Mouse (Mus musculus): ENCODE measurements at regions not wholly inside any gene's neighbourhood (a gene's known extent, or its start where the extent isn't known, plus 50 kb on each side); places are given as distances from the start of the nearest gene placed in this dataset.

DNA sequence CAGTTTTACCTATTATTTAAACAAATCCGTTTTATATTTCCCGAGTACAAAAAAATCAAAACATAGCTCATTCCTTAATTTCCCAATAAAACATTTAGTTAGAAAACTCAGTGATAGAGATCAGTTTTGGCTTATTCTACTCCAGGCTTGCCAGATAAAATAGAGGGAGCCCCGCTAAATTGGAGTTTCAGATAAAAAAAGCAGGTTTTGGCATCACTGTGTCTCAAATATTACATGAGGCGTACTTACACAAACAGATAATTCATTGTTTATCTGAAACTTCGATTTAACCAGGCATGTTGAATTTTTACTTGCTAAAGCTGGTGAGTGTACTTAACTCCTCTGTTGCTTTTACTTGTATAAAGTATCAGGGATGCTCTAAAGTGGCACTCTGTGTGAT lies 121.5 kb downstream of the Sem1 start:
- no peak overlapping the region for H3K4me3 ChIP-seq
- peaks cover 8% of the 10 kb centered on the region for H3K4me1 ChIP-seq
- no peak overlapping the region for H3K27ac ChIP-seq (replicated peaks)
- no peaks in the 10 kb centered on the region for H3K36me3 ChIP-seq
- H3K9me3 ChIP-seq: no peaks in the 10 kb centered on the region
- no peak overlapping the region for H3K4me2 ChIP-seq
- no peaks in the 10 kb centered on the region for H3K27me3 ChIP-seq (replicated peaks)
- ATAC-seq (ENCODE audit: extremely low read depth, insufficient number of reproducible peaks, low FRiP score, low TSS enrichment): no peak
- H3K9ac ChIP-seq: no peak overlapping the region
- WGBS: 74% methylated on average over 5 of the region's 5 CpGs

- H3K36me3 ChIP-seq: no peaks in the 10 kb centered on the region
- no peak for ATAC-seq (ENCODE audit: extremely low read depth, insufficient number of reproducible peaks, low FRiP score, low TSS enrichment)
- no peak overlapping the region for H3K4me2 ChIP-seq
- no peak overlapping the region for H3K27ac ChIP-seq (replicated peaks)
- no peaks in the 10 kb centered on the region for H3K9me3 ChIP-seq
- 81% methylated on average over 5 of the region's 5 CpGs for WGBS
- no peaks in the 10 kb centered on the region for H3K27me3 ChIP-seq (replicated peaks)
- H3K4me1 ChIP-seq: peaks cover 8% of the 10 kb centered on the region
- H3K9ac ChIP-seq: no peak overlapping the region
- H3K4me3 ChIP-seq: no peak overlapping the region
Measured at GRCm38 (mm10) chr6:6455566-6455965, 122.9 kb downstream of the Sem1 start.

DNA sequence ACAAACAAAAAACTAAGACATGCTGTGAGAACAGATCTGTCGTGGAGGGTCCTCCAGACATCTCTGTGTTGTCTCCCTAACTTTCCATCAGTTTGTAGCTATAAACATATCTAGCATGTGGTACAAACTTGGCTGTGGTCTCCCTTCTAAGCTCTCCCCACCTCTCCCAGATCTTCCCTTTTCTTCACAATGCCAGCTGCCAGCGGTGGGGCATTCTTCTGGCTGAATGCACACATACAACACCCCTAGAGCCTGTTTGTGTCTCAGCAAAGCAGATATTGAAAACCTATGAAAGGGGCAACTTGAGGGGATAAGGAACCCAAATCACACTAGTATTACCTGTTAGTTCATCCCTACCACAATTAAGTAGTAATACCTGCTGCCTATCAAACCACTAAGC lies 124.1 kb downstream of the Sem1 start:
- WGBS: 59% methylated on average over 2 of the region's 2 CpGs

GRCm38 (mm10) chr6:6434855-6435254 lies 143.6 kb downstream of the Sem1 start:
- Histone ChIP-seq H3K4me3 (no peak overlapping the region), H3K9me3 (no peaks in the 10 kb centered on the region), H3K4me2 (no peak overlapping the region), H3K27me3 (replicated peaks) (no peaks in the 10 kb centered on the region), H3K36me3 (no peaks in the 10 kb centered on the region), H3K9ac (no peak overlapping the region), H3K4me1 (no peaks in the 10 kb centered on the region), H3K27ac (replicated peaks) (no peak overlapping the region)
- no peak for ATAC-seq (ENCODE audit: extremely low read depth, insufficient number of reproducible peaks, low FRiP score, low TSS enrichment)
- 67% methylated on average over 3 of the region's 3 CpGs for WGBS

More for the DNA sequence above, 124.1 kb downstream of the Sem1 start:
- Histone ChIP-seq H3K27me3 (replicated peaks) (no peaks in the 10 kb centered on the region), H3K4me1 (peaks cover 1% of the 10 kb centered on the region), H3K36me3 (no peaks in the 10 kb centered on the region), H3K27ac (replicated peaks) (no peak overlapping the region), H3K4me2 (no peak overlapping the region), H3K9me3 (no peaks in the 10 kb centered on the region), H3K9ac (no peak overlapping the region), H3K4me3 (no peak overlapping the region)
- ATAC-seq (ENCODE audit: extremely low read depth, insufficient number of reproducible peaks, low FRiP score, low TSS enrichment): no peak

DNA sequence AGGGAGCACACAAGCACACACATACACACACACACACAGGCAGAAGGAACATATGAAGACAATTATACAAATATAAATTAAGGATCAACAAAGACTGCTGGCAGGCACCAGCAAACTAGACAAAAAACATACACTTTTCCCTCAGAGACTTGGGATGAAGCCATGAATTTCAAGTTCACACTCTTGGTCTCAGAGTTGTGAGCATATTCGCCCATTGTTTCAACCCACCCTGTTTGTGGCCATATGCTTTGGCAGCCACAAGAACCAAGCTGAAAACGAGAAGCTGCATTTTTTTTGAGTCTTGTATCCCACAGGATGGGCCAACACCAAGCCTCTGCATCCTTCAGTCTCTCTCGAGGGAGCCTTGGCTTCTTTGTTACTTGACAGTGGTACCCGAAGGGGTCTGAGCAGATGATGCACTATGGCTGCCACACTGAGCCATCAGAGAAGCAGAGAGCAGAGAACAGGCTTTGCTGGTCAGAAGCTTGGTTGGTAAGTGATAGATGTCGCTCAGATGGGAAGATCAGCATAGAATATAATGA lies 144.1 kb downstream of the Sem1 start:
- Histone ChIP-seq H3K4me2 (no peak overlapping the region), H3K9ac (no peak overlapping the region), H3K27me3 (replicated peaks) (no peaks in the 10 kb centered on the region), H3K4me1 (no peaks in the 10 kb centered on the region), H3K4me3 (no peak overlapping the region), H3K27ac (replicated peaks) (no peak overlapping the region), H3K9me3 (no peaks in the 10 kb centered on the region), H3K36me3 (no peaks in the 10 kb centered on the region)
- no peak for ATAC-seq (ENCODE audit: extremely low read depth, insufficient number of reproducible peaks, low FRiP score, low TSS enrichment)
- WGBS: 74% methylated on average over 5 of the region's 5 CpGs

DNA sequence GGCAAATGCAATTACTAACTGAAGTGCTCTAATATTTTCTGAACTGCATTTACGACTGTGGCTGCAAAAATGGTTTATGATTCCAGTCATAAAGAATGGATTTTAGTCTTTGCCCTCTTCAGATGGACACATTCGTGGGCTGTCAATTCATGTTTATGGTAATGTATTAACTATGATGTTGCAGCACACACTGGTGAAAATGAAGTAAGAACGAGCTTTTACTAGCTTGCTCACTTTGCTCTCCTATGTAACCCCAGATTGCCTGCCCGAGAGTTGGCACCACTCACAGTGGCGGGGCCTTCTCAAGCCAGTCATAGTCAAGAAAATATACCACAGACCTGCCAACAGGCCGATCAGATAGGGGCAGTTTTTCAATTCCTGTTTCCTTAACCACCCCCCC lies 145.3 kb downstream of the Sem1 start:
- no peaks in the 10 kb centered on the region for H3K4me1 ChIP-seq
- 84% methylated on average over 6 of the region's 6 CpGs for WGBS
- H3K36me3 ChIP-seq: no peaks in the 10 kb centered on the region
- H3K4me2 ChIP-seq: no peak overlapping the region
- no peaks in the 10 kb centered on the region for H3K9me3 ChIP-seq
- ATAC-seq (ENCODE audit: extremely low read depth, insufficient number of reproducible peaks, low FRiP score, low TSS enrichment): no peak
- no peak overlapping the region for H3K9ac ChIP-seq
- no peak overlapping the region for H3K27ac ChIP-seq (replicated peaks)
- H3K4me3 ChIP-seq: no peak overlapping the region
- H3K27me3 ChIP-seq (replicated peaks): no peaks in the 10 kb centered on the region

DNA sequence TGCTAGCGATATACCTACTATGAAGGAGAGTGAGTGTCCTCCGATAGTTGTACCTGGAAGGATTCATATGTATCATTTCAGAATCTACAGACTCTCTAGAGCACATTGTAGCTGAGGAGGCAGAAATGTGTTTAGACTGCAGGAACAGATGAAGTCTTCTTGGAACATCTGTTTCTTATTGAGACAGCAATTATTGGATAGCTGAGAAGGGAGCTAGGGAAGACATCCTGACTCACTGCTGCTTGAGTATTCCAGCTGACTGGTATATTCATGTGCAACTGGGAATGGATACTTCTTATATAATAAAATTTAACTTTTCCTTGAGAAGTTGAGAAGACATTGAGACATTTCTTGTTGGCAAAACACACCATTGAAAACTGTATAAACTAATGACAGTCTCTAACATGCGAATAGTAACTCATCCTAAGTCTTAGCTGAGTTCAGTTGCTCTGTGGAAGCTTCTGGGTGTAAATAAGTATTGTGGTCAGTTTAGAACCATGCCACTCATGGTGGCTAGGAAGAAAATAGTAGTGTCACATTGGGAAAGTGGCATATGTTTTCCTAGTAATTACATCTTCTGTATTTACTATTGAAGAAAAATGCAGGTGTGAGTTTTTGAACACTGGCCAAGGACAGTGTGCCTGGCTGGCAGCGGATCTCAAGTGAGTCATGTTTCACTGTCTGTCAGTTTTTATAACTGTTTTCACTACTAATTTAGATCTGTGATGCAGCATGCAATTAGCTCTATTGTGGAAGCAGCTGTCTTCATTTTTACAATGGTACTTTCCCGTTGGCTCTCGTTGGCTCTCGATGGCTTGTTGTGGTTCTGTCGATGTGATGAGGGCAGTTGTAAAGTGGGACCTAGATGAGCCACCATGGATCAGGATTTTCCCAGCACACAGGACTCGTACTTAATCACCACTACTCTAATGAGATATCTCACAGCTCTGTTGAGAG lies 163.5 kb downstream of the Sem1 start:
- Histone ChIP-seq H3K4me1 (no peaks in the 10 kb centered on the region), H3K36me3 (no peaks in the 10 kb centered on the region), H3K27me3 (replicated peaks) (no peaks in the 10 kb centered on the region), H3K27ac (replicated peaks) (no peak overlapping the region), H3K4me3 (no peak overlapping the region), H3K9me3 (no peaks in the 10 kb centered on the region), H3K4me2 (no peak overlapping the region), H3K9ac (no peak overlapping the region)
- WGBS: 80% methylated on average over 9 of the region's 9 CpGs
- no peak for ATAC-seq (ENCODE audit: extremely low read depth, insufficient number of reproducible peaks, low FRiP score, low TSS enrichment)

DNA sequence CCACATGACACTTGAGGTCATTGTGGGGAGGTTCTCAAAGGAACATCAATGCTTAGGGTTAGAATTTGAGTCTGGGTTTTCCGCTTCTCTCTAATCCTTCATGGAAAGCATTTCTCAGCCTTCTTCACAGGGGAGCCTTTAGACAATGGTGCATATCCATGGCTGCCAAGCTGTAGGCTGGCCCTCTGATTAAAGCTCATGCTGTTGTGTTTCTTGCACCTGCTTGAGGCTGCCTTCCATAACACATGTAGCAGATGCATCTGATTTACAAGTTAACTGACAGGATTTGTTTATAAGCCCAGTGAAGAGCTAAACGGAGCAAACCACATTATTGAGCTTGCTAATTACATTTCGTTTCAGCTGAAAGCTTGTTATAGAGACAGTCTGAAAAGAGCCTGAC lies 180.5 kb downstream of the Sem1 start:
- Histone ChIP-seq H3K4me3 (no peak overlapping the region), H3K36me3 (no peaks in the 10 kb centered on the region), H3K4me2 (no peak overlapping the region), H3K9ac (no peak overlapping the region), H3K27ac (replicated peaks) (no peak overlapping the region), H3K27me3 (replicated peaks) (no peaks in the 10 kb centered on the region), H3K9me3 (no peaks in the 10 kb centered on the region), H3K4me1 (no peaks in the 10 kb centered on the region)
- no peak for ATAC-seq (ENCODE audit: extremely low read depth, insufficient number of reproducible peaks, low FRiP score, low TSS enrichment)
- WGBS: 76% methylated on average over 3 of the region's 3 CpGs

DNA sequence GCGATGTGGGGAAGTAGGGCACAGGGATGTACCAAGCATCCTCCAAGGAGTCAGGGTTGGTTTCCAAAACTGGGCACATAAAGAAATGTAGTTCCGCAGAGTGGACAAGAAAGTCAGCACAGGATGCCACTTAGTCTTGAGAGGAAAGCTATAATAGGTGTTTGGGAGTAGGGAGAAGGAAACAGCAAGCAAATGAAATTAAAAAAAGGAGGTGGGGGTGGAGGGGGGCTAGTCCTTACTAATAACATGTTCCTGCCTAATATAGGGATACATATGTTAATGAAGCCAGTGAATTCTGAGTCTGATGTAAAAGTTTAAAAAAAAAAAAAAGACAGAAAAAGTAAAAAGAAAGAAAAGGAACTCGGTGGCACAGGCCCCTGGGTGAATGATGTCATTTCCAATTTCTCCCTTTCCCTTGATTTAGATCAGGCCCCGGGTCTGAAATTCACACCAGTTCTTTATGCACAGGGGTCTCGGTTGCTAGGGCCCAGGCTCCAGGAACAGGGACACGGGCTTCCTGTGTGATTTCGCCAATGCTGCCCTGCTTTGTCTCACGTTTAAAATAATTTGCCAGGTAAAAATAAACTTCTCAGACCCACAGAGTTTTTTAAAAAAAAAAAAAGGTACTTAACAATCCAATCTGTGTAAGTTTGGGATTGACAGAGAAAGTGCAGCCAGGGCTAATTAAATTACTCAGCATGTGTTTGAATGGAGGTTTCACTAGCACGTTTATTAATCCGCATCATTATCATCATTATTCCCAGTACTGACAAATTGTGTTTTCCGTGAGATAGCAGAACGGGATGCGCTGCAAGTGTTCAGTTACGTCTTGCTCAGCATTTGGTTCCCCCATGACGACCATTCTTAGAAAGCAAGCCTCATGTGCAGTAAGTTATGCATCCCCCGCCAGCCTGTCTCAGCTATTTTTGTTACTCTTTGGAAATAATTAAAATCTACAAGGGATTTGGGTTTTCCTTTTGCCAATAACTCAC lies 172.8 kb upstream of the Slc25a13 start:
- Histone ChIP-seq H3K9ac (no peak overlapping the region), H3K4me1 (0 out of 2 replicates have a peak, but pooled peaks cover 3% of the 10 kb centered on the region), H3K9me3 (no peaks in the 10 kb centered on the region), H3K27ac (replicated peaks) (no peak overlapping the region), H3K36me3 (no peaks in the 10 kb centered on the region), H3K27me3 (replicated peaks) (no peaks in the 10 kb centered on the region), H3K4me2 (no peak overlapping the region), H3K4me3 (no peak overlapping the region)
- 67% methylated on average over 16 of the region's 16 CpGs for WGBS
- ATAC-seq (ENCODE audit: extremely low read depth, insufficient number of reproducible peaks, low FRiP score, low TSS enrichment): no peak

DNA sequence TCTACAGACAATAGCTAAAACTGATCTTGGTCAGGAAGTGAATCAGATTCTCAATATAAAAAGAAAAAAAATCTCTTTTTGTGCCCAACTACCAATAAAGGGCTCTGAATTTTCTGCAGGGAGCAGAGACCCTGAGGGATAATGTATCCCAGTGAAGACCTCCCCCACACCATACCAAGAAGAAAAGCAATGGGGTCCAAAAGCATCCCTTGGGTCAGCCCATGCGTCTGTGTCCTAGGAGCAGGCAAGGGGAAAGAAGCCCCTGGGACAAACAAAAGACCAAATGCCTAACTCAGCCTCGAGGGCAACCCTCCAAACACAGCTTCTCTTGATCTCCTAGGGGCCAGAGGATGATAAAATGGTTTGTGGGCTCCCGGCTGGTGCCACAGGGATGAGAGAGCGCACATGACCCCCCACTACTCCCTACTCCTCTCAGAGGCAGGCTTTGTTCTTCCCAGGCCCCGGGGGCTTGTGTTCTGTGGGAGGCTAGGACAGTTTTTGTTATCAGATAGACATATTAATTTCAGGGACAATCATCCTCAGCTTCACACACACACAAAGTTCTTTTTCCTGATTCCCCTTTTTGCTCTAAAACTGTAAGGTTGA lies 172.0 kb upstream of the Slc25a13 start:
- no peaks in the 10 kb centered on the region for H3K27me3 ChIP-seq (replicated peaks)
- H3K36me3 ChIP-seq: no peaks in the 10 kb centered on the region
- 0 out of 2 replicates have a peak, but pooled peaks cover 3% of the 10 kb centered on the region for H3K4me1 ChIP-seq
- WGBS: 41% methylated on average over 5 of the region's 5 CpGs
- no peak overlapping the region for H3K4me3 ChIP-seq
- H3K9ac ChIP-seq: no peak overlapping the region
- no peak for ATAC-seq (ENCODE audit: extremely low read depth, insufficient number of reproducible peaks, low FRiP score, low TSS enrichment)
- no peak overlapping the region for H3K4me2 ChIP-seq
- no peak overlapping the region for H3K27ac ChIP-seq (replicated peaks)
- H3K9me3 ChIP-seq: no peaks in the 10 kb centered on the region

DNA sequence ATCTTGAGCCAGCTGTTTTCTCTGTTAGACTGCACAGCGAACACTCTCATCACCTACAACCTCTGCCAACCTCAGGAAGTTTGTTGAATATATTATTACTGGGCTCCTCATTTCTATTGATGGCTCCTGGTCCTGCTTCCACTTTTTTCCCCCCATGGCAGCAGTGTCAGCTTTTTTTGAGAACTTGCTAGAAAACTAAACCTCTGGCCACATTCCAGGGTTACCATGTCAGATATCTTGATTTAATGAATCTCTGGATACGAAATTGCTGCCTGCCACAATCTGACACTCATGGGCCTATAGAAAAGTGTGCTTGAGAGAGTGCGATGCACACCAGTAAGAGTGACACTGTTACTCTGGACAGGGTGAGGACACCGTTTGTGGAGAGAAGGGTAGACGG lies 170.6 kb upstream of the Slc25a13 start:
- H3K9me3 ChIP-seq: no peaks in the 10 kb centered on the region

More for the DNA sequence above, 170.6 kb upstream of the Slc25a13 start:
- H3K4me1 ChIP-seq: 0 out of 2 replicates have a peak, but pooled peaks cover 3% of the 10 kb centered on the region
- H3K27me3 ChIP-seq (replicated peaks): no peaks in the 10 kb centered on the region
- H3K4me3 ChIP-seq: no peak overlapping the region
- no peak overlapping the region for H3K4me2 ChIP-seq
- no peak overlapping the region for H3K27ac ChIP-seq (replicated peaks)
- H3K9ac ChIP-seq: no peak overlapping the region
- 72% methylated on average over 5 of the region's 5 CpGs for WGBS
- ATAC-seq (ENCODE audit: extremely low read depth, insufficient number of reproducible peaks, low FRiP score, low TSS enrichment): no peak
- no peaks in the 10 kb centered on the region for H3K36me3 ChIP-seq

All from heart, embryonic 13.5 days (tissue).